Mouse (Mus musculus): Measurements from ENCODE around the gene Kdm4c.
"Not testable (repeated sequence)": the region's sequence is repeated elsewhere in the genome, so short reads cannot be mapped to it uniquely, and the experiment has no call there.

The Kdm4c gene

GRCm38 (mm10) chr4:74312858-74313257, 70.6 kb downstream of the Kdm4c start:
- DNase-seq (ENCODE audit: low spot score), result no peak

GRCm38 (mm10) chr4:74315388-74315787, 73.1 kb downstream of the Kdm4c start:
- no peak for DNase-seq (ENCODE audit: low spot score)

GRCm38 (mm10) chr4:74319313-74319712, 77.0 kb downstream of the Kdm4c start:
- DNase-seq (ENCODE audit: low spot score), result no peak

GRCm38 (mm10) chr4:74357479-74357878, 115.2 kb downstream of the Kdm4c start:
- no peak for DNase-seq (ENCODE audit: low spot score)

- DNase-seq (ENCODE audit: low spot score), result no peak
Measured at GRCm38 (mm10) chr4:74360274-74360673, 118.0 kb downstream of the Kdm4c start.

GRCm38 (mm10) chr4:74386583-74386982, 144.3 kb downstream of the Kdm4c start:
- DNase-seq (ENCODE audit: low spot score), result no peak

- DNase-seq (ENCODE audit: low spot score), result no peak
Measured at GRCm38 (mm10) chr4:74393162-74393561, 150.9 kb downstream of the Kdm4c start.

- DNase-seq (ENCODE audit: low spot score), result no peak
Measured at GRCm38 (mm10) chr4:74396562-74396961, 154.3 kb downstream of the Kdm4c start.

GRCm38 (mm10) chr4:74401617-74402313, 159.5 kb downstream of the Kdm4c start:
- DNase-seq (ENCODE audit: low spot score), result not testable (repeated sequence)

- no peak for DNase-seq (ENCODE audit: low spot score)
Measured at GRCm38 (mm10) chr4:74408731-74409130, 166.4 kb downstream of the Kdm4c start.

- DNase-seq (ENCODE audit: low spot score), result no peak
Measured at GRCm38 (mm10) chr4:74419794-74420193, 177.5 kb downstream of the Kdm4c start.
